9 mouse cellular contexts compared by ENCODE assay signal in genomic region chr16:5222140-5222539, GRCm38 (mm10). TPM values are rescaled to one million over a fixed set of nuclear protein-coding genes. Genes with fewer than 3 reads are reported as not detected.
DNase-seq lines count a peak whose midpoint lies in the region; ATAC-seq and TF ChIP-seq lines count a peak whose summit lies in the region.
"Had no signal": no experiment of that assay in that cellular context is flagged by ENCODE, and none has a peak within 500 bp of the region (broad histone marks: within the 10 kb centered on the region; RNA-seq: fewer than 3 reads in every experiment).

AU021092 (minus strand) TSS chr16:5222299.

- H3K36me3 ChIP-seq in hindbrain, embryonic 14.5 days (replicated peaks; ENCODE audit: control insufficient read depth, insufficient read depth) = no peaks in the 10 kb centered on the region
- no peaks in the 10 kb centered on the region for H3K36me3 ChIP-seq in hindbrain, embryonic 12.5 days
- H3K36me3 ChIP-seq in heart, embryonic 12.5 days = no peaks in the 10 kb centered on the region
- H3K36me3 ChIP-seq: midbrain, embryonic 12.5 days had no signal

- no peak within 1 kb of the TSS for H3K9ac ChIP-seq in hindbrain, embryonic 14.5 days
- no peak within 1 kb of the TSS for H3K9ac ChIP-seq in hindbrain, embryonic 12.5 days
- H3K9ac ChIP-seq in heart, embryonic 12.5 days = no peak within 1 kb of the TSS
- H3K9ac ChIP-seq: midbrain, embryonic 12.5 days had no signal

- H3K27me3 ChIP-seq in hindbrain, embryonic 14.5 days (ENCODE audit: control insufficient read depth, insufficient read depth, low read length) = peaks cover 3% of the 10 kb centered on the region; the same call in 1 of the 2 replicates
- H3K27me3 ChIP-seq in hindbrain, embryonic 12.5 days = peaks cover 7% of the 10 kb centered on the region
- peaks cover 6% of the 10 kb centered on the region; the same call in 1 of the 2 replicates for H3K27me3 ChIP-seq in heart, embryonic 12.5 days (replicated peaks)

- H3K9me3 ChIP-seq in hindbrain, embryonic 14.5 days (ENCODE audit: control insufficient read depth, low read length) = no peaks in the 10 kb centered on the region
- H3K9me3 ChIP-seq in hindbrain, embryonic 12.5 days (replicated peaks) = no peaks in the 10 kb centered on the region
- H3K9me3 ChIP-seq in heart, embryonic 12.5 days (replicated peaks) = no peaks in the 10 kb centered on the region
- H3K9me3 ChIP-seq: midbrain, embryonic 12.5 days had no signal

- no peak within 1 kb of the TSS for H3K27ac ChIP-seq in hindbrain, embryonic 14.5 days
- no peak within 1 kb of the TSS for H3K27ac ChIP-seq in hindbrain, embryonic 12.5 days
- H3K27ac ChIP-seq in heart, embryonic 12.5 days (ENCODE audit: poor library complexity, severe bottlenecking) = no peak within 1 kb of the TSS
- H3K27ac ChIP-seq: midbrain, embryonic 12.5 days had no signal

- TF ChIP-seq CTCF in lung, adult 2 months (IDR thresholded peaks at IDR 0.05; ENCODE audit: insufficient read depth, low read length) = no peak

- no peak within 1 kb of the TSS for H3K4me2 ChIP-seq in hindbrain, embryonic 14.5 days (replicated peaks)
- H3K4me2 ChIP-seq in hindbrain, embryonic 12.5 days (replicated peaks) = no peak within 1 kb of the TSS
- peak within 1 kb of the TSS; percentile 21; the same call in 1 of the 2 replicates for H3K4me2 ChIP-seq in heart, embryonic 12.5 days
- H3K4me2 ChIP-seq: midbrain, embryonic 12.5 days had no signal

- no peaks in the 10 kb centered on the region for H3K4me1 ChIP-seq in hindbrain, embryonic 14.5 days (replicated peaks; ENCODE audit: control insufficient read depth, insufficient read depth, low read length)
- H3K4me1 ChIP-seq in hindbrain, embryonic 12.5 days = no peaks in the 10 kb centered on the region
- peaks cover 7% of the 10 kb centered on the region for H3K4me1 ChIP-seq in heart, embryonic 12.5 days (replicated peaks)
- no peaks in the 10 kb centered on the region for H3K4me1 ChIP-seq in lung, adult 2 months (ENCODE audit: control insufficient read depth, insufficient read depth, low read length)
- H3K4me1 ChIP-seq: midbrain, embryonic 12.5 days had no signal

- DNase-seq in hindbrain, embryonic 14.5 days (ENCODE audit: low spot score) = no peak
- DNase-seq in ZHBTc4 (ENCODE audit: low read depth, low spot score) = peak; percentile 36
- DNase-seq in lung, adult 2 months = peak; percentile 46
- no peak for DNase-seq in embryo, embryonic 10 days (ENCODE audit: low spot score)
- DNase-seq in embryo, embryonic 10.5 days (ENCODE audit: low spot score) = no peak

- no peak within 1 kb of the TSS for H3K4me3 ChIP-seq in hindbrain, embryonic 14.5 days (replicated peaks; ENCODE audit: low read length)
- H3K4me3 ChIP-seq in hindbrain, embryonic 12.5 days = no peak within 1 kb of the TSS
- no peak within 1 kb of the TSS for H3K4me3 ChIP-seq in heart, embryonic 12.5 days
- H3K4me3 ChIP-seq in lung, adult 2 months (replicated peaks; ENCODE audit: extremely low read depth, low read depth, low read length) = peak within 1 kb of the TSS; percentile 71
- H3K4me3 ChIP-seq: midbrain, embryonic 12.5 days had no signal

- 71% methylated on average over 6 of the region's 6 CpGs for WGBS in hindbrain, embryonic 14.5 days
- 80% methylated on average over 6 of the region's 6 CpGs for WGBS in hindbrain, embryonic 12.5 days
- 58% methylated on average over 6 of the region's 6 CpGs for WGBS in heart, embryonic 12.5 days
- 34% methylated on average over 6 of the region's 6 CpGs for WGBS in lung, adult 2 months

- TF ChIP-seq POLR2A in lung, adult 2 months (IDR thresholded peaks at IDR 0.05; ENCODE audit: borderline replicate concordance, extremely low read depth, low read depth, low read length) = peak; percentile 20; the same call in 1 of the 2 replicates

- no peak for ATAC-seq in hindbrain, embryonic 14.5 days (ENCODE audit: low FRiP score)
- no peak for ATAC-seq in hindbrain, embryonic 12.5 days (ENCODE audit: low FRiP score)
- no peak; the same call in 1 of the 2 replicates for ATAC-seq in heart, embryonic 12.5 days (ENCODE audit: insufficient number of reproducible peaks, low FRiP score)
- no peak for ATAC-seq in frontal cortex, adult (ENCODE audit: low TSS enrichment)

RNA-seq across cellular contexts. Expression of gene AU021092, which starts in this region (rescaled TPM):
- polyA plus RNA-seq in hindbrain, embryonic 14.5 days (2014; fragmentation: Nextera tagmentation; extraction: Ambion mirVana) = 17.2 and 18.8 TPM in 2 replicates
- 5.8 and 6.3 TPM in 2 replicates for polyA plus RNA-seq in hindbrain, embryonic 12.5 days (2016; fragmentation: Nextera tagmentation; extraction: Ambion mirVana)
- polyA plus RNA-seq in heart, embryonic 12.5 days (2016; fragmentation: Nextera tagmentation; extraction: Ambion mirVana) = 2.5 and 3.2 TPM in 2 replicates
- 122 and 139 TPM in 2 replicates for polyA plus RNA-seq in lung, adult 2 months (2012; rRNA removed)

Comparison
In these comparisons a context has a peak if more than half of its experiments do, and no peak if none do; other contexts are left out.
1. DNase-seq: peak in ZHBTc4 (single experiment) and lung, adult 2 months (single experiment); none in hindbrain, embryonic 14.5 days (single experiment), embryo, embryonic 10 days (single experiment) and embryo, embryonic 10.5 days (single experiment).